Mouse (Mus musculus): ENCODE results near the gene Rnf43. TPM values are rescaled to one million over a fixed set of nuclear protein-coding genes. Genes with fewer than 3 reads are reported as not detected.

Rnf43 gene
- polyA plus RNA-seq, 1 experiment: 0.08 TPM

- Histone ChIP-seq H3K4me3 (replicated peaks) (no peak overlapping the region), H3K4me1 (ENCODE audit: control insufficient read depth) (peaks cover 17% of the 10 kb centered on the region), H3K27me3 (ENCODE audit: control insufficient read depth) (peaks cover 19% of the 10 kb centered on the region), H3K9me3 (ENCODE audit: control insufficient read depth, low read length) (no peaks in the 10 kb centered on the region), H3K36me3 (ENCODE audit: control insufficient read depth) (no peaks in the 10 kb centered on the region)
- TF ChIP-seq GATA1 (IDR thresholded peaks at IDR 0.05; ENCODE audit: low read length) (no peak), TAL1 (IDR thresholded peaks at IDR 0.05; ENCODE audit: low read length) (no peak)
Observed at GRCm38 (mm10) chr11:87779392-87779791, 116.9 kb downstream of the Rnf43 start.

GRCm38 (mm10) chr11:87780130-87780529 is 117.6 kb downstream of the Rnf43 start:
- Histone ChIP-seq H3K27me3 (ENCODE audit: control insufficient read depth) (peaks cover 19% of the 10 kb centered on the region), H3K9me3 (ENCODE audit: control insufficient read depth, low read length) (no peaks in the 10 kb centered on the region), H3K36me3 (ENCODE audit: control insufficient read depth) (no peaks in the 10 kb centered on the region), H3K4me1 (ENCODE audit: control insufficient read depth) (peaks cover 17% of the 10 kb centered on the region), H3K4me3 (replicated peaks) (no peak overlapping the region)
- TF ChIP-seq GATA1 (IDR thresholded peaks at IDR 0.05; ENCODE audit: low read length) (no peak), TAL1 (IDR thresholded peaks at IDR 0.05; ENCODE audit: low read length) (no peak)

Other genes with a start within 250 kb of the Rnf43 start
- not detected in 2 replicates for gene Gm11492, start 96.1 kb upstream of the Rnf43 start, polyA plus RNA-seq (2012)
- 0.08 and 0.09 TPM in 2 replicates for gene Sept4, start 93.8 kb upstream of the Rnf43 start, polyA plus RNA-seq (2012)
- gene Mtmr4, start 70.6 kb upstream of the Rnf43 start, polyA plus RNA-seq (2012): 0.20 and 0.53 TPM in 2 replicates
- gene Hsf5, start 45.6 kb upstream of the Rnf43 start, polyA plus RNA-seq (2012): not detected in 2 replicates
- 4.3 and 5.5 TPM in 2 replicates for gene Supt4a, start 74.8 kb downstream of the Rnf43 start, polyA plus RNA-seq (2012)
- gene Tspoap1, start 97.8 kb downstream of the Rnf43 start, polyA plus RNA-seq (2012): 0.47 and 0.71 TPM in 2 replicates
- gene Mpo, start 130.9 kb downstream of the Rnf43 start, polyA plus RNA-seq (2012): 3.6 and 4.5 TPM in 2 replicates
- gene Lpo, start 165.6 kb downstream of the Rnf43 start, polyA plus RNA-seq (2012): not detected in 2 replicates
- gene Mks1, start 190.5 kb downstream of the Rnf43 start, polyA plus RNA-seq (2012): 0.04 and 0.28 TPM in 2 replicates
- gene Epx, start 212.8 kb downstream of the Rnf43 start, polyA plus RNA-seq (2012): 0.05 and 0.26 TPM in 2 replicates
- gene Olfr462, start 229.5 kb downstream of the Rnf43 start, polyA plus RNA-seq (2012): not detected in 2 replicates
- gene Olfr463, start 234.7 kb downstream of the Rnf43 start, polyA plus RNA-seq (2012): 0.04 TPM in 1 of 2 replicates, not detected in the other